In genomic region chr10:77129637-77130410, GRCm38 (mm10) we compare ENCODE assay signal across 10 mouse cellular contexts. TPM values are rescaled to one million over a fixed set of nuclear protein-coding genes. Genes with fewer than 3 reads are reported as not detected.
DNase-seq lines count a peak whose midpoint lies in the region; ATAC-seq and TF ChIP-seq lines count a peak whose summit lies in the region.
"Had no signal": no experiment of that assay in that cellular context is flagged by ENCODE, and none has a peak within 500 bp of the region (broad histone marks: within the 10 kb centered on the region; RNA-seq: fewer than 3 reads in every experiment).

No protein-coding gene starts in this region.

- no peaks in the 10 kb centered on the region for H3K27me3 ChIP-seq in kidney, embryonic 16.5 days (ENCODE audit: insufficient read depth, low read length)
- H3K27me3 ChIP-seq in CH12.LX (replicated peaks) = peaks cover 64% of the 10 kb centered on the region
- no peaks in the 10 kb centered on the region for H3K27me3 ChIP-seq in forebrain, embryonic 15.5 days
- H3K27me3 ChIP-seq: neural tube, embryonic 12.5 days had no signal

- dilution Hi-C loops in CH12.LX (cut with MboI; ENCODE audit: extremely low pct_ligation_motif_present, extremely low pct_unique_long_range_greater_than_20kb, low sequenced_read_pairs) = no loop called here

- no peak overlapping the region for H3K9ac ChIP-seq in kidney, embryonic 16.5 days (replicated peaks; ENCODE audit: low read length)
- no peak overlapping the region for H3K9ac ChIP-seq in CH12.LX (ENCODE audit: insufficient read depth, low read depth)
- H3K9ac ChIP-seq in forebrain, embryonic 15.5 days (replicated peaks) = no peak overlapping the region
- H3K9ac ChIP-seq: neural tube, embryonic 12.5 days had no signal

- peak overlapping the region; percentile 41 for H3K27ac ChIP-seq in kidney, embryonic 16.5 days (ENCODE audit: low read length)
- no peak overlapping the region for H3K27ac ChIP-seq in CH12.LX (ENCODE audit: insufficient read depth, low read depth)
- no peak overlapping the region for H3K27ac ChIP-seq in forebrain, embryonic 15.5 days (replicated peaks)
- H3K27ac ChIP-seq: macrophage; neural tube, embryonic 12.5 days had no signal

- no peak; a peak in 1 of 4 replicates for TF ChIP-seq CTCF in CH12.LX (conservative IDR thresholded peaks at IDR 0.05 in 1 of 2, IDR thresholded peaks at IDR 0.05 in 1 of 2; ENCODE audit: low read depth in 2 of 2, low read length in 2 of 2)
- no peak for TF ChIP-seq CTCF in brain, embryonic 14.5 days (IDR thresholded peaks at IDR 0.05; ENCODE audit: borderline replicate concordance, extremely low read depth, insufficient read depth, insufficient read length)

- no peak for DNase-seq in kidney, postnatal 36 days
- DNase-seq in CH12.LX (ENCODE audit: extremely low read depth) = no peak
- DNase-seq in brain, embryonic 14.5 days (ENCODE audit: low read depth) = peak; percentile 55
- no peak for DNase-seq in adrenal gland, postnatal 25 days
- DNase-seq in right cerebral cortex, postnatal 4 days = no peak

- ATAC-seq in kidney, embryonic 16.5 days (ENCODE audit: low FRiP score, low TSS enrichment) = no peak
- ATAC-seq in forebrain, embryonic 15.5 days (replicated peaks) = peak; percentile 7; the same call in 1 of the 2 replicates

- no peak for TF ChIP-seq POLR2A in CH12.LX (IDR thresholded peaks at IDR 0.05; ENCODE audit: low read depth, low read length)
- TF ChIP-seq POLR2A in brain, embryonic 14.5 days (IDR thresholded peaks at IDR 0.05; ENCODE audit: borderline replicate concordance, extremely low read depth, insufficient read depth, insufficient read length, poor library complexity, severe bottlenecking) = no peak

- in situ Hi-C loops in CH12.LX (cut with MboI; ENCODE audit: low pct_ligation_motif_present, low pct_unique_long_range_greater_than_20kb, low sequenced_read_pairs) = loop anchor here (5.0 to 25.0 kb wide), 5 partner anchors 48 to 357 kb away; no protein-coding TSS in a partner anchor

- H3K36me3 ChIP-seq in kidney, embryonic 16.5 days (ENCODE audit: insufficient read depth, low read length) = no peaks in the 10 kb centered on the region
- no peaks in the 10 kb centered on the region for H3K36me3 ChIP-seq in CH12.LX (replicated peaks in 1 of 2; ENCODE audit: control insufficient read depth in 1 of 2, insufficient read depth in 1 of 2, low read length in 1 of 2)
- no peaks in the 10 kb centered on the region for H3K36me3 ChIP-seq in forebrain, embryonic 15.5 days
- H3K36me3 ChIP-seq: neural tube, embryonic 12.5 days had no signal

- H3K4me2 ChIP-seq in kidney, embryonic 16.5 days (replicated peaks; ENCODE audit: low read depth, low read length) = no peak overlapping the region
- no peak overlapping the region for H3K4me2 ChIP-seq in CH12.LX (ENCODE audit: insufficient read depth, low read depth, poor library complexity, severe bottlenecking)
- no peak overlapping the region for H3K4me2 ChIP-seq in forebrain, embryonic 15.5 days (replicated peaks)
- H3K4me2 ChIP-seq: neural tube, embryonic 12.5 days had no signal

- TF ChIP-seq RAD21 in CH12.LX (IDR thresholded peaks at IDR 0.05; ENCODE audit: low read depth, low read length) = no peak

- no peak overlapping the region for H3K4me3 ChIP-seq in kidney, embryonic 16.5 days (ENCODE audit: low read length)
- no peak overlapping the region for H3K4me3 ChIP-seq in CH12.LX (replicated peaks in 1 of 3; ENCODE audit: low read depth in 2 of 3, low read length in 2 of 3, poor library complexity in 1 of 3)
- H3K4me3 ChIP-seq in forebrain, embryonic 15.5 days = no peak overlapping the region
- H3K4me3 ChIP-seq: erythroblast, embryonic 14.5 days; neural tube, embryonic 12.5 days had no signal

- H3K79me2 ChIP-seq in CH12.LX (replicated peaks; ENCODE audit: control insufficient read depth, extremely low read depth, insufficient read depth, poor library complexity, severe bottlenecking) = no peaks in the 10 kb centered on the region

- TF ChIP-seq EP300 in CH12.LX (IDR thresholded peaks at IDR 0.05; ENCODE audit: low read length) = no peak

- 86% methylated on average over 6 of the region's 6 CpGs for WGBS in kidney, embryonic 16.5 days
- WGBS in forebrain, embryonic 15.5 days = 74% methylated on average over 6 of the region's 6 CpGs

- H3K9me3 ChIP-seq in kidney, embryonic 16.5 days (ENCODE audit: low read length) = no peaks in the 10 kb centered on the region
- no peaks in the 10 kb centered on the region for H3K9me3 ChIP-seq in CH12.LX (replicated peaks; ENCODE audit: low read length)
- no peaks in the 10 kb centered on the region for H3K9me3 ChIP-seq in forebrain, embryonic 15.5 days
- H3K9me3 ChIP-seq: neural tube, embryonic 12.5 days had no signal

- peaks cover 65% of the 10 kb centered on the region for H3K4me1 ChIP-seq in kidney, embryonic 16.5 days (ENCODE audit: insufficient read depth, low read length)
- H3K4me1 ChIP-seq in CH12.LX (ENCODE audit: control insufficient read depth in 1 of 2, insufficient read depth in 2 of 2) = peaks cover 2 to 3% of the 10 kb centered on the region in 2 experiments; a peak in 1 of 4 replicates
- peaks cover 13% of the 10 kb centered on the region for H3K4me1 ChIP-seq in forebrain, embryonic 15.5 days

TF ChIP-seq in CH12.LX, 34 proteins besides CTCF, POLR2A, EP300 and RAD21:
- TF ChIP-seq UBTF (IDR thresholded peaks at IDR 0.05; ENCODE audit: low read depth, low read length) (no peak), TCF12 (IDR thresholded peaks at IDR 0.05; ENCODE audit: low read depth, low read length) (peak; percentile 38; the same call in 1 of the 2 replicates)

RNA-seq across cellular contexts. Expression of gene Col18a1, which starts 36.5 kb away (rescaled TPM):
- 255 and 257 TPM in 2 replicates for polyA plus RNA-seq in kidney, embryonic 16.5 days (2015; fragmentation: Nextera tagmentation; extraction: Ambion mirVana)
- total RNA-seq in CH12.LX (2012; rRNA removed) (14.3 and 14.5 TPM in 2 replicates), CH12.LX (2014; rRNA removed) (0.17 and 0.30 TPM in 2 replicates)
- polyA plus RNA-seq in CH12.LX (2012; ENCODE audit: insufficient read length, low read depth) = 0.75 and 1.7 TPM in 2 replicates
- 24.5 and 45.2 TPM in 2 replicates for polyA plus RNA-seq in brain, embryonic 14.5 days (2012; rRNA removed)
- polyA plus RNA-seq in forebrain, embryonic 15.5 days (2015; fragmentation: Nextera tagmentation; extraction: Ambion mirVana) = 23.5 and 23.8 TPM in 2 replicates
- total RNA-seq in adrenal gland, postnatal 25 days (2021) = 26.1 and 29.6 TPM in 2 replicates
